Mouse (Mus musculus): Measurements from ENCODE around the gene Sec22b.

- no peak for TF ChIP-seq CTCF (IDR thresholded peaks at IDR 0.05; ENCODE audit: low read depth)
- no peak for TF ChIP-seq EP300 (IDR thresholded peaks at IDR 0.05; ENCODE audit: low read depth)
Measured at GRCm38 (mm10) chr3:97949946-97950345, 49.0 kb downstream of the Sec22b start.
